Mouse (Mus musculus): ENCODE measurements around the gene Alpl. TPM values are rescaled to one million over a fixed set of nuclear protein-coding genes. Genes with fewer than 3 reads are reported as not detected.

The Alpl gene
- polyA plus RNA-seq, 1 experiment: 8.2 TPM

- peaks cover 2% of the 10 kb centered on the region; the same call in 1 of the 2 replicates for H3K4me1 ChIP-seq (ENCODE audit: control insufficient read depth, insufficient read depth, low read length)
- H3K36me3 ChIP-seq (ENCODE audit: control insufficient read depth, insufficient read depth, low read length): no peaks in the 10 kb centered on the region
- no peak overlapping the region for H3K4me3 ChIP-seq (ENCODE audit: control insufficient read depth, low read depth, low read length)
- no peaks in the 10 kb centered on the region for H3K27me3 ChIP-seq (ENCODE audit: control insufficient read depth, insufficient read depth, low read length)
- H3K27ac ChIP-seq (ENCODE audit: control insufficient read depth, insufficient read depth, low read depth, low read length): no peak overlapping the region
- no peak for TF ChIP-seq CTCF (IDR thresholded peaks at IDR 0.05; ENCODE audit: control insufficient read depth, insufficient read depth, insufficient replicate concordance, low read depth, low read length)
- no peak for TF ChIP-seq POLR2A (IDR thresholded peaks at IDR 0.05; ENCODE audit: control insufficient read depth, low read depth, low read length)
These were observed 25.1 kb downstream of the Alpl start for GRCm38 (mm10) chr4:137770901-137771612.

- Histone ChIP-seq H3K4me1 (ENCODE audit: control insufficient read depth, insufficient read depth, low read length) (peaks cover 2% of the 10 kb centered on the region; the same call in 1 of the 2 replicates), H3K36me3 (ENCODE audit: control insufficient read depth, insufficient read depth, low read length) (no peaks in the 10 kb centered on the region), H3K4me3 (ENCODE audit: control insufficient read depth, low read depth, low read length) (no peak overlapping the region), H3K27me3 (ENCODE audit: control insufficient read depth, insufficient read depth, low read length) (no peaks in the 10 kb centered on the region), H3K27ac (ENCODE audit: control insufficient read depth, insufficient read depth, low read depth, low read length) (peak overlapping the region; percentile 15; the same call in 1 of the 2 replicates)
- no peak for TF ChIP-seq CTCF (IDR thresholded peaks at IDR 0.05; ENCODE audit: control insufficient read depth, insufficient read depth, insufficient replicate concordance, low read depth, low read length)
- no peak for TF ChIP-seq POLR2A (IDR thresholded peaks at IDR 0.05; ENCODE audit: control insufficient read depth, low read depth, low read length)
These were observed 26.5 kb downstream of the Alpl start for GRCm38 (mm10) chr4:137769635-137770034.

- Histone ChIP-seq H3K27me3 (ENCODE audit: control insufficient read depth, insufficient read depth, low read length) (no peaks in the 10 kb centered on the region), H3K4me1 (ENCODE audit: control insufficient read depth, insufficient read depth, low read length) (peaks cover 4% of the 10 kb centered on the region; the same call in 1 of the 2 replicates), H3K4me3 (ENCODE audit: control insufficient read depth, low read depth, low read length) (no peak overlapping the region), H3K27ac (ENCODE audit: control insufficient read depth, insufficient read depth, low read depth, low read length) (no peak overlapping the region), H3K36me3 (ENCODE audit: control insufficient read depth, insufficient read depth, low read length) (no peaks in the 10 kb centered on the region)
- TF ChIP-seq POLR2A (IDR thresholded peaks at IDR 0.05; ENCODE audit: control insufficient read depth, low read depth, low read length) (no peak), CTCF (IDR thresholded peaks at IDR 0.05; ENCODE audit: control insufficient read depth, insufficient read depth, insufficient replicate concordance, low read depth, low read length) (no peak)
These were observed 27.4 kb downstream of the Alpl start for GRCm38 (mm10) chr4:137768831-137769230.

- Histone ChIP-seq H3K4me3 (ENCODE audit: control insufficient read depth, low read depth, low read length) (no peak overlapping the region), H3K36me3 (ENCODE audit: control insufficient read depth, insufficient read depth, low read length) (no peaks in the 10 kb centered on the region), H3K27me3 (ENCODE audit: control insufficient read depth, insufficient read depth, low read length) (no peaks in the 10 kb centered on the region), H3K27ac (ENCODE audit: control insufficient read depth, insufficient read depth, low read depth, low read length) (no peak overlapping the region), H3K4me1 (ENCODE audit: control insufficient read depth, insufficient read depth, low read length) (peaks cover 4% of the 10 kb centered on the region; the same call in 1 of the 2 replicates)
- TF ChIP-seq CTCF (IDR thresholded peaks at IDR 0.05; ENCODE audit: control insufficient read depth, insufficient read depth, insufficient replicate concordance, low read depth, low read length) (no peak), POLR2A (IDR thresholded peaks at IDR 0.05; ENCODE audit: control insufficient read depth, low read depth, low read length) (no peak)
These were observed 27.8 kb downstream of the Alpl start for GRCm38 (mm10) chr4:137768381-137768780.

GRCm38 (mm10) chr4:137766365-137766764 lies 29.8 kb downstream of the Alpl start:
- Histone ChIP-seq H3K36me3 (ENCODE audit: control insufficient read depth, insufficient read depth, low read length) (no peaks in the 10 kb centered on the region), H3K4me3 (ENCODE audit: control insufficient read depth, low read depth, low read length) (no peak overlapping the region), H3K27ac (ENCODE audit: control insufficient read depth, insufficient read depth, low read depth, low read length) (no peak overlapping the region), H3K27me3 (ENCODE audit: control insufficient read depth, insufficient read depth, low read length) (no peaks in the 10 kb centered on the region), H3K4me1 (ENCODE audit: control insufficient read depth, insufficient read depth, low read length) (peaks cover 4% of the 10 kb centered on the region; the same call in 1 of the 2 replicates)
- TF ChIP-seq POLR2A (IDR thresholded peaks at IDR 0.05; ENCODE audit: control insufficient read depth, low read depth, low read length): no peak
- TF ChIP-seq CTCF (IDR thresholded peaks at IDR 0.05; ENCODE audit: control insufficient read depth, insufficient read depth, insufficient replicate concordance, low read depth, low read length): no peak

GRCm38 (mm10) chr4:137765554-137765971 lies 30.6 kb downstream of the Alpl start:
- H3K36me3 ChIP-seq (ENCODE audit: control insufficient read depth, insufficient read depth, low read length): no peaks in the 10 kb centered on the region
- H3K27ac ChIP-seq (ENCODE audit: control insufficient read depth, insufficient read depth, low read depth, low read length): no peak overlapping the region
- no peaks in the 10 kb centered on the region for H3K27me3 ChIP-seq (ENCODE audit: control insufficient read depth, insufficient read depth, low read length)
- H3K4me1 ChIP-seq (ENCODE audit: control insufficient read depth, insufficient read depth, low read length): peaks cover 4% of the 10 kb centered on the region; the same call in 1 of the 2 replicates
- TF ChIP-seq POLR2A (IDR thresholded peaks at IDR 0.05; ENCODE audit: control insufficient read depth, low read depth, low read length) (no peak), CTCF (IDR thresholded peaks at IDR 0.05; ENCODE audit: control insufficient read depth, insufficient read depth, insufficient replicate concordance, low read depth, low read length) (no peak)
- H3K4me3 ChIP-seq (ENCODE audit: control insufficient read depth, low read depth, low read length): no peak overlapping the region

- Histone ChIP-seq H3K4me3 (ENCODE audit: control insufficient read depth, low read depth, low read length) (no peak overlapping the region), H3K4me1 (ENCODE audit: control insufficient read depth, insufficient read depth, low read length) (peaks cover 4% of the 10 kb centered on the region; the same call in 1 of the 2 replicates), H3K36me3 (ENCODE audit: control insufficient read depth, insufficient read depth, low read length) (no peaks in the 10 kb centered on the region), H3K27ac (ENCODE audit: control insufficient read depth, insufficient read depth, low read depth, low read length) (no peak overlapping the region), H3K27me3 (ENCODE audit: control insufficient read depth, insufficient read depth, low read length) (no peaks in the 10 kb centered on the region)
- TF ChIP-seq CTCF (IDR thresholded peaks at IDR 0.05; ENCODE audit: control insufficient read depth, insufficient read depth, insufficient replicate concordance, low read depth, low read length): no peak
- no peak for TF ChIP-seq POLR2A (IDR thresholded peaks at IDR 0.05; ENCODE audit: control insufficient read depth, low read depth, low read length)
These were observed 31.6 kb downstream of the Alpl start for GRCm38 (mm10) chr4:137764621-137765020.

Measured in testis, adult 2 months (tissue).